ENCODE assay signal across 19 mouse cellular contexts in genomic region chr19:4836096-4836495, GRCm38 (mm10). TPM values are rescaled to one million over a fixed set of nuclear protein-coding genes. Genes with fewer than 3 reads are reported as not detected.
DNase-seq lines count a peak whose midpoint lies in the region; ATAC-seq lines count a peak whose summit lies in the region.
"Had no signal": no experiment of that assay in that cellular context is flagged by ENCODE, and none has a peak within 500 bp of the region (broad histone marks: within the 10 kb centered on the region; RNA-seq: fewer than 3 reads in every experiment).

No protein-coding gene starts in this region.

- H3K4me2 ChIP-seq in liver, embryonic 15.5 days = no peak overlapping the region
- no peak overlapping the region for H3K4me2 ChIP-seq in liver, embryonic 12.5 days
- H3K4me2 ChIP-seq in hindbrain, embryonic 14.5 days (replicated peaks) = no peak overlapping the region
- H3K4me2 ChIP-seq: forebrain, embryonic 13.5 days; heart, embryonic 15.5 days; hindbrain, embryonic 12.5 days; midbrain, embryonic 13.5 days had no signal

- no peak for ATAC-seq in liver, embryonic 15.5 days (ENCODE audit: insufficient read depth)
- no peak for ATAC-seq in liver, embryonic 12.5 days
- no peak for ATAC-seq in hindbrain, embryonic 14.5 days (ENCODE audit: low FRiP score)
- ATAC-seq: forebrain, embryonic 13.5 days; midbrain, embryonic 13.5 days had no signal

- DNase-seq in adrenal gland, postnatal 14 days = peak; percentile 37
- no peak for DNase-seq in adrenal gland, postnatal 4 days (ENCODE audit: low spot score in 2 of 2)
- DNase-seq in kidney, adult 9 months = peak; percentile 78
- no peak for DNase-seq in heart, postnatal 4 days
- no peak for DNase-seq in hindbrain, embryonic 14.5 days (ENCODE audit: low spot score)
- DNase-seq: cerebellum, adult 8-10 months; embryo, embryonic 11 days; heart, adult 18-20 months; right cerebral cortex, adult 18-20 months; thymus, postnatal 14 days had no signal

- H3K36me3 ChIP-seq in liver, embryonic 15.5 days (replicated peaks) = peaks cover 16% of the 10 kb centered on the region
- peaks cover 21% of the 10 kb centered on the region for H3K36me3 ChIP-seq in liver, embryonic 12.5 days
- peaks cover 9% of the 10 kb centered on the region for H3K36me3 ChIP-seq in hindbrain, embryonic 14.5 days (replicated peaks; ENCODE audit: control insufficient read depth, insufficient read depth)

- peaks cover 48% of the 10 kb centered on the region for H3K4me1 ChIP-seq in liver, embryonic 15.5 days (replicated peaks)
- H3K4me1 ChIP-seq in liver, embryonic 12.5 days = peaks cover 47% of the 10 kb centered on the region
- H3K4me1 ChIP-seq in hindbrain, embryonic 14.5 days (replicated peaks; ENCODE audit: control insufficient read depth, insufficient read depth, low read length) = peaks cover 15% of the 10 kb centered on the region

- peaks cover 17% of the 10 kb centered on the region for H3K27me3 ChIP-seq in liver, embryonic 15.5 days
- H3K27me3 ChIP-seq in liver, embryonic 12.5 days (replicated peaks) = peaks cover 17% of the 10 kb centered on the region
- peaks cover 14% of the 10 kb centered on the region for H3K27me3 ChIP-seq in hindbrain, embryonic 14.5 days (ENCODE audit: control insufficient read depth, insufficient read depth, low read length)

- no peak overlapping the region for H3K9ac ChIP-seq in liver, embryonic 15.5 days
- H3K9ac ChIP-seq in liver, embryonic 12.5 days = no peak overlapping the region
- H3K9ac ChIP-seq in hindbrain, embryonic 14.5 days = no peak overlapping the region
- H3K9ac ChIP-seq: forebrain, embryonic 13.5 days; heart, embryonic 15.5 days; hindbrain, embryonic 12.5 days; liver, embryonic 14.5 days; midbrain, embryonic 13.5 days had no signal

- H3K27ac ChIP-seq in liver, embryonic 15.5 days (replicated peaks) = peak overlapping the region; percentile 26
- H3K27ac ChIP-seq in liver, embryonic 12.5 days = no peak overlapping the region
- H3K27ac ChIP-seq in hindbrain, embryonic 14.5 days = no peak overlapping the region
- H3K27ac ChIP-seq: forebrain, embryonic 13.5 days; heart, embryonic 15.5 days; hindbrain, embryonic 12.5 days; liver, embryonic 14.5 days; midbrain, embryonic 13.5 days had no signal

- 75% methylated on average over 2 of the region's 2 CpGs for WGBS in liver, embryonic 15.5 days (ENCODE audit: insufficient replicate concordance)
- 75% methylated on average over 2 of the region's 2 CpGs for WGBS in liver, embryonic 12.5 days (ENCODE audit: insufficient replicate concordance)
- 77% methylated on average over 2 of the region's 2 CpGs for WGBS in hindbrain, embryonic 14.5 days

- no peak overlapping the region for H3K4me3 ChIP-seq in liver, embryonic 15.5 days (replicated peaks)
- no peak overlapping the region for H3K4me3 ChIP-seq in liver, embryonic 12.5 days
- no peak overlapping the region for H3K4me3 ChIP-seq in hindbrain, embryonic 14.5 days (replicated peaks; ENCODE audit: low read length)
- H3K4me3 ChIP-seq: forebrain, embryonic 13.5 days; heart, embryonic 15.5 days; hindbrain, embryonic 12.5 days; midbrain, embryonic 13.5 days had no signal

- no peaks in the 10 kb centered on the region for H3K9me3 ChIP-seq in liver, embryonic 15.5 days (replicated peaks)
- H3K9me3 ChIP-seq in liver, embryonic 12.5 days (replicated peaks) = no peaks in the 10 kb centered on the region
- H3K9me3 ChIP-seq in hindbrain, embryonic 14.5 days (ENCODE audit: control insufficient read depth, low read length) = no peaks in the 10 kb centered on the region
- H3K9me3 ChIP-seq: forebrain, embryonic 13.5 days; heart, embryonic 15.5 days; hindbrain, embryonic 12.5 days; midbrain, embryonic 13.5 days had no signal

RNA-seq across cellular contexts. Expression of gene Ccs, which starts 3.0 kb away (rescaled TPM):
- 107 and 116 TPM in 2 replicates for total RNA-seq in adrenal gland, postnatal 14 days (2021)
- total RNA-seq in adrenal gland, postnatal 4 days (2021) = 10 to 100 TPM; 87.5 to 98.7 TPM
- 52.4 and 61.9 TPM in 2 replicates for polyA plus RNA-seq in liver, embryonic 15.5 days (2015; fragmentation: Nextera tagmentation; extraction: Ambion mirVana)
- 40.3 and 43.6 TPM in 2 replicates for polyA plus RNA-seq in liver, embryonic 12.5 days (2016; fragmentation: Nextera tagmentation; extraction: Ambion mirVana)
- total RNA-seq in heart, postnatal 4 days (2021) = 10 to 100 TPM; 31.4 to 31.7 TPM
- 31.9 and 41.4 TPM in 2 replicates for polyA plus RNA-seq in hindbrain, embryonic 14.5 days (2014; fragmentation: Nextera tagmentation; extraction: Ambion mirVana)

RNA-seq across cellular contexts. Expression of gene Ccdc87, which starts 3.1 kb away (rescaled TPM):
- 0.19 TPM in 2 replicates for total RNA-seq in adrenal gland, postnatal 14 days (2021)
- under 1 TPM in 1 of 2 experiments, not detected in 1; 0.17 TPM for total RNA-seq in adrenal gland, postnatal 4 days (2021)
- not detected in 2 replicates for polyA plus RNA-seq in liver, embryonic 15.5 days (2015; fragmentation: Nextera tagmentation; extraction: Ambion mirVana)
- not detected in 2 replicates for polyA plus RNA-seq in liver, embryonic 12.5 days (2016; fragmentation: Nextera tagmentation; extraction: Ambion mirVana)
- under 1 TPM in 1 of 2 experiments, not detected in 1; 0.11 TPM for total RNA-seq in heart, postnatal 4 days (2021)
- polyA plus RNA-seq in hindbrain, embryonic 14.5 days (2014; fragmentation: Nextera tagmentation; extraction: Ambion mirVana) = 0.71 and 0.81 TPM in 2 replicates
- total RNA-seq: gastrocnemius, adult 18-20 months had no signal
- polyA plus RNA-seq: stomach, embryonic 16.5 days had no signal

RNA-seq across cellular contexts. Expression of gene Ctsf, which starts 18.8 kb away (rescaled TPM):
- 261 and 277 TPM in 2 replicates for total RNA-seq in adrenal gland, postnatal 14 days (2021)
- total RNA-seq in adrenal gland, postnatal 4 days (2021) = 100 to 1,000 TPM; 256 to 274 TPM
- 25.8 and 28.8 TPM in 2 replicates for polyA plus RNA-seq in liver, embryonic 15.5 days (2015; fragmentation: Nextera tagmentation; extraction: Ambion mirVana)
- 13.1 and 17.8 TPM in 2 replicates for polyA plus RNA-seq in liver, embryonic 12.5 days (2016; fragmentation: Nextera tagmentation; extraction: Ambion mirVana)
- 10 to 100 TPM; 24.9 to 25.9 TPM for total RNA-seq in heart, postnatal 4 days (2021)
- 68.8 and 74.4 TPM in 2 replicates for polyA plus RNA-seq in hindbrain, embryonic 14.5 days (2014; fragmentation: Nextera tagmentation; extraction: Ambion mirVana)

RNA-seq across cellular contexts. Expression of gene Rbm14, which starts 24.7 kb away (rescaled TPM):
- 43.5 and 45.4 TPM in 2 replicates for total RNA-seq in adrenal gland, postnatal 14 days (2021)
- total RNA-seq in adrenal gland, postnatal 4 days (2021) = 10 to 100 TPM; 55.8 to 57.7 TPM
- polyA plus RNA-seq in liver, embryonic 15.5 days (2015; fragmentation: Nextera tagmentation; extraction: Ambion mirVana) = 37.5 and 41.4 TPM in 2 replicates
- 62.0 and 63.5 TPM in 2 replicates for polyA plus RNA-seq in liver, embryonic 12.5 days (2016; fragmentation: Nextera tagmentation; extraction: Ambion mirVana)
- total RNA-seq in heart, postnatal 4 days (2021) = 10 to 100 TPM; 34.0 to 39.3 TPM
- 56.3 and 62.8 TPM in 2 replicates for polyA plus RNA-seq in hindbrain, embryonic 14.5 days (2014; fragmentation: Nextera tagmentation; extraction: Ambion mirVana)

RNA-seq across cellular contexts. Expression of gene Gm21992, which starts 24.7 kb away (rescaled TPM):
- 23.1 and 30.8 TPM in 2 replicates for total RNA-seq in adrenal gland, postnatal 14 days (2021)
- 10 to 100 TPM; 15.1 to 27.1 TPM for total RNA-seq in adrenal gland, postnatal 4 days (2021)
- 11.6 and 12.7 TPM in 2 replicates for polyA plus RNA-seq in liver, embryonic 15.5 days (2015; fragmentation: Nextera tagmentation; extraction: Ambion mirVana)
- polyA plus RNA-seq in liver, embryonic 12.5 days (2016; fragmentation: Nextera tagmentation; extraction: Ambion mirVana) = 18.1 and 18.9 TPM in 2 replicates
- total RNA-seq in heart, postnatal 4 days (2021) = 10 to 100 TPM; 21.8 to 24.1 TPM
- 8.6 and 10.5 TPM in 2 replicates for polyA plus RNA-seq in hindbrain, embryonic 14.5 days (2014; fragmentation: Nextera tagmentation; extraction: Ambion mirVana)

Comparison
In these comparisons a context has a peak if more than half of its experiments do, and no peak if none do; other contexts are left out.
1. DNase-seq: peak in adrenal gland, postnatal 14 days (single experiment) and kidney, adult 9 months (single experiment); none in adrenal gland, postnatal 4 days (0 of 2), heart, postnatal 4 days (single experiment) and hindbrain, embryonic 14.5 days (single experiment).